Mouse (Mus musculus): ENCODE measurements around the gene Khdc4.

GRCm38 (mm10) chr3:88659798-88660197 is 25.8 kb upstream of the Khdc4 start:
- TF ChIP-seq CTCF (IDR thresholded peaks at IDR 0.05; ENCODE audit: extremely low read depth, insufficient read length, insufficient replicate concordance, low read depth, low read length), result no peak
- no peak for TF ChIP-seq POLR2A (IDR thresholded peaks at IDR 0.05; ENCODE audit: low read depth, low read length)
